Mouse (Mus musculus): Measurements from ENCODE around the gene Gse1.

Gene Gse1

DNA sequence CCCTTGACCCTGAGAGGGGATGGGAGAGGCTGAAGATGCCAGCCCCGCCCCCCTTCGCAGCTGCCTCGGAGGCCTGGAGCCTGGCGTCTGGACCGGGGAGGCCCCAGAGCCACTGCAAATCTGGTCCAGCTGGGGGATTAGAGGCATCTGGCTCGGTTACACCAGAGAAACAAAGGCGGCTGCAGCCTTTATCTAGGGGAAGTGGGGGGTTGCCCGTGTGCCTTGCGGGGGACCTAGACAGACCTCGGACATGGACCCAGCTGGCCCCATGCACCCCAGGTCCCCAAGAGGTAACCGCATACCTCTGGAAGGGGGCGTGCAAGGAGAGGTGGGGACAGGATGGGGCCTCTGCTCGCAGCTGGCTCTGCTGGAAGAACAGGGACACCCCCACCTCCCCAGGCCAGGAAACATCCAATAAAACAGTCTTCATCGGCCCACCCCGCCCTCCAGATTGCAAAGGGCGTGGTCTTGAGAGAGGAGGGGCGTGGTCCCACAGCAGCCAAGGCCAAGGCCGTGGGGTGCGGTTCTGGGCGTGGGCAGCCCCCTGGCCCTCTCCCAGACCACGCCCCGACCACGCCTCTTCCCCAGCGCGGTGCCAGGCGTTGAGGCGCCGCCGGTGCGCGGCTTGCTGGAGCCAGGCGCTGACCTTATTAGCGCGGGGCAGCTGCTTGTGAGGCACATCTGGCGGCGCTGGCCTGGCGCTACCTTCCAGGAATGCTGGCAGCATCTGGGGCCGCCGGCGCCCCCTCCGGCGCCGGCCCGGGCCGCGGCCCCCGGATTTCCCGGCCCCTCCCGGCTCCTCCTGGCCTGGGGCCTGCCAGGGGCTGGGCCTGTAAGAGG is 48.0 kb downstream of the Gse1 start:
- peak; percentile 50 to 58 for DNase-seq (ENCODE audit: low spot score in 2 of 2)

DNA sequence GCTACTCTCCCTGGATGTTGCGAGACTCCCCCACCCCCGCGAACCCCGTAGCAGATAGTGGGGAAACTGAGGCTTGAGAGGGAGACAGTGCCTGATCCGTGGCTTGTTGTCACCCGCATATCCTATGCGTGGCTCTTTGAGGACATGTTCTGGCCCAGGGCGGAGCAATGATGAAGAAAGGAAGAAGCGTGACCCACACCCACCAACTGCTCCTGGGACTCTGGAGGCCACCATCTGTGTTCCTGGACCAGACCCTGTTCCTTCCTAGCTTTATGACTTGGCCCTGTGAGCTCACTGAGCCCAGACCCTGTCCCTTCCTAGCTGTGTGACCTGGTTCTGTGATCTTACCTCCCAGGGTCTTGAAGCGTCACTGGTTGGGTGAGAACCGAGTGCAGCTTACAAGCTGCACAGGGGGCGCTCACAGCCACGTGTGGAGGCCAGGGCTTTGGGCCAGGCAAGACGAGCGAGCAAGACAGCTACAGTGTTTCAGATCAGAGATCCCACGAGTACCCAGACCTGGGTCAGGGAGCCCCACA is 48.7 kb downstream of the Gse1 start:
- peak in 1 of 2 experiments; percentile 36 for DNase-seq (ENCODE audit: low spot score in 2 of 2)

DNA sequence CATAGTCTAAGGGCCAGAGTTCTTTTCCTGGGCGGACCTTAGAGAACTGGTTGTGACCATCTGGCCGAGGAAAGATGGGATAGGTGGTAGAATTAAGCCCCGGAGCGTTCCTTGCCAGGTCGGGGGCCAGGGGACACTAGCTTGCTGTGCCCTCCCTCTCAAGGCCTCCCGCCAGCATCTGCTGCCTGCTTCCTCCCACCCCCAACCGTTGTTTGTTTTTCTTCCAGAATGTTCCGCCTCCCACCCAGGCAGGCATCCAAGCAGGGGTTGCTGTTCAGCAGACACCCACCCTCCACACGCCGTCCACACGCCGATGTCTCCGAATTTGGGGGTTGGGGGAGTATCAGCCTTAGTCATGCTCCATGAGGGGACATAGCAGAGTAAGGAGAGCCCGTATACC is 49.8 kb downstream of the Gse1 start:
- peak; percentile 44 to 65 for DNase-seq (ENCODE audit: low spot score in 2 of 2)

DNA sequence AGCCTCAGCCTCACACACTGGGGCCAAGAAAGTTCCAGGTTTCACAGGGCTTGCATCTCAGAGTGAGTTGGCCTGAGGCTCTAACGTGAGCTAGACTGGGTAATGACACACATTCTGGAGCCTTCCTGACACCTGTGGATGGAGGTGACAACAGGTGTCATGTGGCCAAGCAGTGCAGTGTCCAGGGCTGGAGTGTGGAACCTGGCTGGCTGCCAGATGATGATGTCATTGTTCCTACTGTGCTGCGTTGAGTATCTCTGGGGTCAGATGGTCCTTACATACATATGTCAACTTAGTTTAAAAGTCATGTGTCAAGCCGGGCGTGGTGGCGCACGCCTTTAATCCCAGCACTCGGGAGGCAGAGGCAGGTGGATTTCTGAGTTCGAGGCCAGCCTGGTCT is 51.2 kb downstream of the Gse1 start:
- DNase-seq (ENCODE audit: low spot score in 2 of 2) = peak; percentile 36 to 45

DNA sequence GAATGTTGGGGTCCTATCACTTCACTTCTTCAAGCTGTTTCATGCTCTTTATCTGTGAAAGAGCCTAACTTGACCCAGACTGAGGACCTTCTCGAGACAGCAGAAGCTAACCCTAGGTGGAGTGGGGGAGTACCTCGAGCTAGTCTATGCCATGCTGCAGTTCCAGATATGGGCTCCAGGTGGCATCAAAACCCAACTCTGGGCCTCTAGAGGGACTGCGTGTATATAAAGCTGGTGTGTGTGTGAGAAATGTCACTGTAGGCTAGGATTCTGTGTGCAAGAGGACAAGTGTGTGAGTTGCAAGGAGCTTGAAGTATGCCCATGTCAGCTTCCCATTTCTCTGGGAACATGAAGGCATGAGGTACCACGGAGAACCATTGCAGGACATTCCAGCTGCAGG is 53.2 kb downstream of the Gse1 start:
- peak; percentile 84 to 91 for DNase-seq (ENCODE audit: low spot score in 2 of 2)

DNA sequence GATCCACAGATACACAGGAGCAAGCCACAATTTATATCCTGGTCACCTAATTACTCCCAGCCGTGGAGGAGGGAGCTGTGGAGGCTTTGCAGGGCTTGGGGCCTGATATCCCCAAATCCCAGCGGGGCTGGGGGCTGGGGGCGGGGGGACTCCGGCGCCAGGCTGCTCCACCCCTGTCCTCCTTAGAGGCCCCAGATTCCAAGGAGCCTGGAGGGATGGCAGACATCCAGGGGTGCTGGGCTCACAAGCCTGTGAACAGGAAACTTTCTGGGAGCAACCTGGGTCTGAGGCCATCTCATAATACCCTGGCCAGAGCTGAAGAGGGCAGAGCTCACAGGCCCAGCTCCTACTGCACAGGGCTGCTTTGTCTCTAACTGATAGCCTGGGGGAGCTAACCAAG is 54.2 kb downstream of the Gse1 start:
- DNase-seq (ENCODE audit: low spot score in 2 of 2) = no peak

DNA sequence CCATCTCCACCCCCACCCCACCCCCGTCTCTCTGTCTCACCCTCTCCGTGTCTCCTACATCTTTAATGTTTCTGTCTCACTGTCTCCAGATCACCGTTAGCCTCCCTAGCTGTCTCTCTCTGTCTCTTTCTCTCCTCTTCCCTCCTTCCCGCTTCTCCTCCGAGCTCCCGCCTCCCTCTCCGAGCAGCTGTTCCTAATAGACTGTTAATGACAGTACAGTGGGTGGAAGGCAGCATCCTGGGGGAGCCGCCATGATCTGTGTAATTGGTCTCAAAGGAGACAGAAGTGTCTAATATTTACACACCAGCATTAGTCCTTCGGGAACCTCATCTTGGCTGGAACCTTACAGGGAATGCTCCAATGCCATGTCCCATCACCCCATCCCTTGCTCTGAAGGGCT is 56.0 kb downstream of the Gse1 start:
- peak in 1 of 2 experiments; percentile 62 for DNase-seq (ENCODE audit: low spot score in 2 of 2)

DNA sequence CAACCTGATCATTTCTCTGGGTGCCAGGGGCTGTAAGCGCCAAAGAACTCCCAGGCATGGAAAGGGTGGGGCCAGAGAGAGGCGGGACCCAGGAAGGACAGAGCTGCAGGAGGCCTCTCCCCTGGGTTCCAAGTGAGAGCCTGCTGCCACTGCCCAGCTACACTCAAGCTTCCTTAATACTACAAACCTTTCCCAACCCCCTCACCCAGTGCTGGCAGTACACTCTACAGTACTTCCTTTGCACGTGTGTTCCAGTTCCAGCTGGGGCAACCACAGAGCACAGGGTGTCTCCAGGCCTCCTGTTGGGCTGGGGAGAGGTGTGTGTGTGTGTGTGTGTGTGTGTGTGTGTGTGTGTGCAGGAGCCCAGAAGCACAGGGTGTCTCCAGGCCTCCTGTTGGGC is 56.8 kb downstream of the Gse1 start:
- no peak for DNase-seq (ENCODE audit: low spot score in 2 of 2)

DNA sequence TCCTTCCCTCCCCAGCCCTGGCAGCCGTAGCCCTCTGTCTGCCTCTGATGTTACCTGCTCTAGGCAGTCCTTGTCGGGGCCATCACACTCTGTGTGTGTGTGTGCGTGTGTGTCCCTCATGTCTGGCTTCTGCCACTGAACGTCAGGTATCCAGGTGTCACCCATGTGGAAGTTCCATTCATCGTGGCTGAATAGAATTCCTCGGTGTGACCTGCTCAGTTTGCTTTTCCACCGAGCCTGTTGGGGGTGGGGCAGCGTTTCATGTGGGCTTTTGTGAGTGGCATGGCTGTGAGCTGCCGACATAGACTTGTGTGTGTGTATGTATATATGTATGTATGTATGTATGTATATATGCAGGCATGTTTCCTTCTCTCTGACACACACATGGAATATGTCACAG is 57.6 kb downstream of the Gse1 start:
- DNase-seq (ENCODE audit: low spot score in 2 of 2) = no peak

DNA sequence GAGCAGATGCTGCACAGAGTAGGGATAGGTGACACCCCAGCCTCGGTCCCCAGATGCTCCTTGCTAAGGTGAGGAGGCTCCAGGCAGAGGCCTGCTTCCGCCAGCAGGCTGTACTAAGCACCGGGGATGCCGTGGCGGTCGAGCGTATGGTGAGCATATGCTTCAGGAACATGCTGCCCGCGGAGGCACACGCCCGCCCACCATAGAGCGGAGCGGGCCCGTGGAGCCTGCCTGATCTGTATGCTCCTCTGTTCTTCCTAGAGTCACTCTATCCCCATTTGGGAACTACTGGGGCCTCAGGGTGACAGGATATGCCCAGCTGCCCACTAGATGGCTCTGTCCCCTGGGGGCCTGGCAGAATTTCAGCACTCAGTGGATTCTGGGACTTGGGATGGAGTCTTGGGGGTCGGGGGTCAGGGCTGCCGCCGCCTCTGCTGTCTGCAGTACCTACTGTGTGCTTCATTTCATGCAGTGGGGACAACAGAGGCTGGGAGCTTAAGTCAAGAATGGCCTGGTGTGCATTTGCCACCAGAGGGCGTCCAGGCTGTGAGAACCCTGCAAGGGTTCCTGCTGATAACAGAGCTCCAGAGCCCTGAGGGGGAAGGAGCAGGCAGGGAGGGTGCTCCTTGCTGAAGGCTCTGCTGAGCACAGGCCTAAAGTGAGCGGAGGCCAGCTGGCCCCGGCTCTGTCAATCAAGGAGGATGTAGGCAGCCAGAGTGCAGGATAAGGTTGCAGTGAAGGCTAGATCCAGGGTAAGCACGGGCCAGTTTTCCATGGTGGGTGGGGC is 60.1 kb downstream of the Gse1 start:
- peak; percentile 76 to 80 for DNase-seq (ENCODE audit: low spot score in 2 of 2)

DNA sequence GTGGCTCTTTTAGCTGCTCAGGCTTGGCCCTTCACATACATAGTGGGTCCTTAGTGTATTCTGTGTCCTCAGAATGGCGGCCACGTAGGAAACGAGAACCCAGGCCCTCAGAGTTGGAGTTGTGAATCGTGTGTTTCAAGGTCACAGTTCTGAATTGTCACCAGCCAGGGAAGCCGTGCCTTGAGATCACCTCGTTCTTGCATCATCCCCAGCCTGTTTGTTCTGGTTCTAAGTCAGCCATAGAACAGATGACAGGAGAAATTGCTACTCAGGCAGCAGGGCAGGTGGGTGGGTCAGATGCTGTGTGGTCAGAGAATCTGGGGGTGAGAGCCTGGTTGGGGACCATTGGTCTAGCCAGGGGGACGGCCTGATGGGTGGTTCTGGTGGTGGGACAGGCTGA is 60.9 kb downstream of the Gse1 start:
- DNase-seq (ENCODE audit: low spot score in 2 of 2) = no peak

DNA sequence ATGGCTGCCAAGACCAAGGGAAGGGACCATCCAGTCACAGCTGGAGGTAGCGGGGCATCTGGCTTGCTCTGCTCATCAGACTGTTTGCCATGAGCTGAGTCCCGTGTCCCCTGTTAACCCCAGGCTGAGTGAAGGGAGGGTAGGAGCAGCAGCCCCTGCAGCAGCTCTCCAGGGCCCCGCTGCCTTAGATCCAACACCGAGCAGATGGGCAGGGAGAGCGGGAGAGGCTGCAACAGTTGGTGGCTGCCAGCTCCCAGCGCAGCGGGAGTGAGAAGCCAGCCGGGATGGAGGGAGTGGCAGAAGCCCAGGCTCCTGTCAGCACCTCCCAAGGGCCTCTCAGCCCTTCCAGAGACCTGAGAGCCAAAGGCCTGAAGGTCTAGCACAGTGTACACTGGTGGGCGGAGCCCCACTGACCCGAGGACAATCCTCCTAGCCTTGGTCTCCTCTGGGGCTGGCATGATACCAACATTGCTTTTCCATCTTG is 61.5 kb downstream of the Gse1 start:
- DNase-seq (ENCODE audit: low spot score in 2 of 2) = peak; percentile 87 to 90

DNA sequence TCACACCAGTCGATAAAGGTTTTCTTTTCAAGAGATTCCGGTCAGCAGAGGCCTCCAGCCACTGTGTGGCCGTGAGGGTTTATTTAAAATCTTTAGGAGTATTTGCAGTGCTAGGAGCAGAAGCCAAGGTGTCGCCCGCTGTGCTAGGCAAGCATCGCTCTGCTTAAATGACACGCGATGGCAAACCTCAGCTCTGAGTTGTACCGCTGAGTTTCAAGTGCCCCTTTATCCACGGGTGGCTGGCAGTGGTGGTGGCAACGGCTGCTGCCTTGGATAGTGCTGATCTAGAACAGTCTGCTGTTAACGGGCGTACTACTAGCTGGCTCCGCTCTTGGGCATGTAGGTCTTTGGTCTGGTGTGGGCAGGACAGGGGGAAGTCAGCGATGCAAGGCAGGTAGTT is 62.4 kb downstream of the Gse1 start:
- DNase-seq (ENCODE audit: low spot score in 2 of 2) = peak; percentile 28 to 30

DNA sequence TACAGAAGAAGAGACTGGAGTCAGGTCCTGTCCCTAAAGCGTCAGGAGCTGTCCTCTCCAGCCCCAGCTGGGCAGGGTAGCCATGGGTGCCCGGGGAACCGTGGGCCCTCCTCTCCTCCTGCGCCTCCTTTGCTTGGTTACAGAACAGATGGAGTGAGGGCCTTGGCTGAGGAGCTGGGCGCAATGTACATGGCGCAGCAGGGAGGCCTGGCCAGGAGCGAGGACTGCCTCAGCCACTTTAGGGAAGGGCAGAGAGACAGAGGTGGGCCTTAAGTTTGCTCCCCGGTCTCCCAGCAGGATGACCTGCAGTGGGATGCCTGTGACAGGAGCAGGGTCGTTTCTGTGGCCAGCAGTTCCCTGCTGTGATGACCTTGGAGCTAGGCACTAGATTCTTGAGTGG is 63.4 kb downstream of the Gse1 start:
- DNase-seq (ENCODE audit: low spot score in 2 of 2) = no peak

DNA sequence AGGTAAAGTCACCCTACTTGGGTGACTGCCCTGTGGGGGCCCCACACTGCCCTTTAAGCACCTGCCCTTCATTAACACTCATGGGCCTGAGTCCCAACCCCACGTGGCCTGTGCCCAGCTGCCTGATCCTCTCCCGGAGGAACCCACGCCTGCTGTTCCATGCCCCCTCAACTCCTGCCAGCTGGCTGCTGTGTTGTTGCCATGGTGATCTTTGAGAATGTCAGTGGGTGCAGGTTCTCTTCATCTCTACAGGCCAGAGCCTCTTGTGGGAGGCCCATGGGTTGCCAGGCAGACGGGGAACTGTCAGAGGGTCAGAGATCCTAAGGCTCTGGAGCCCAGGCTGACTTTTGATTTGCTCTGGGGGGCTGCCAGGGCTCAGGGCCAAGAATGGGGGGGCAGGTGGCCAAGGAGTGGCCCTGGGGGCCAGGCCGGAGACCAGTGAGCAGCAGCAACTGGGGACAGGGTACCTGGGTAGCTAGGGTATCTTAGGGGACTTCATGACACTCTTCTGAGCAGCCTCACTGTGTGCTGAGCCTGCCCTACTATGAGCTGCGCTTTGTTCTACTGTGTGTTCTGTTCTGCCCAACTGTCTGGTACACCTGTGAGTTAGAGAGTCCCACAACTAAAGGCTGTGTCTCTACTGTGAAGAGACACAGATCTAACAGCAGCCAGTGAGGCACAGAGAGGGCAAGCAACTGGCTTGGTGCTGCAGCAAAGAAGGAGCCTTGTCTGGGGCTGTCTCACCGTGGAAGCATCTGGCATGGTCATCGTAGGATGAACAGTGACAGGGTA is 64.3 kb downstream of the Gse1 start:
- DNase-seq (ENCODE audit: low spot score in 2 of 2) = peak; percentile 88 to 90

DNA sequence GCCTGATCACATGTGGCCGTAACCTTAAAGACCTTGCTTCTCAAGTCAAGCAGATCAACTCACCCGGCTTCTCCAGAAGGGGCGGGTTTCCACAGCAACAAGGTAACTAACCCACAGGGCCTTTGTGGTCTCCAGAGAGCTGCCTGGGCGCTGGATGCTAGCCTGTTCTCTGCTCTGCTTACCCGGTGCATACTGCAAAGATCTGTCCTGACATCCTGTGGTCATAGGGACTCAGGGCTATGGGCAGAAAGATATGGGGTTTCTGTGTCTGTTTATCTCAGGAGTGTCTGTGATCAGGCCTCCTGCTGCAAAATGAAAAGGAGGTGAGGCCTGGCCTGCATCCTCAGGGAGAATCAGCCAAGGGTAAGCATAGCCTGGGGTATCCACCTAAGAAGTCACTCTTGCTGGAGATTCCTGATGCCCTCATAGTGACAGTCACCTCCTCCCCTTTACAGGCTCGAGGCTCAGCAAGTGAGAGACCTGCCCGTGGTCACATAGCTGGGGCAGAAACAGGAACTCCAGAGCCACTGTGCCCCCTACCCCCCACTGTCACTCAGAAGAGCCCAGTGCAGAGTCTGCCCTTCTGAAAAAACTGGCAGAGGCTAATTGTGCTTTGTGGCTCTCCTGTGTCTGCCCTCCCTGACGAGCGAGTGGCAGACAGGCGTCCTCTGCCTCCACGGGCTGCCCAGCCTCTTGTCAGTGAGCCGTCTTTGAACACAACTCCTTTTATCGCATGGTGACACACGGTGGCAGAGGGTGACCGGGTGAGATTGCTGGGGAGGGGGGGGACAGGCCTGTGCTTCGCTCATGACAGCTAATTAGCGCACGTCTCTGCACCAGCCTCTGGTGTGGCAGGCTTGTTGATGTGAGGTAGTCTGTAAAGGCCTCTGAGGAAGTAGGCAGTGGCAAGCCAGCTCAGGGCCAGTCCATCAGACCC is 65.4 kb downstream of the Gse1 start:
- no peak for DNase-seq (ENCODE audit: low spot score in 2 of 2)

DNA sequence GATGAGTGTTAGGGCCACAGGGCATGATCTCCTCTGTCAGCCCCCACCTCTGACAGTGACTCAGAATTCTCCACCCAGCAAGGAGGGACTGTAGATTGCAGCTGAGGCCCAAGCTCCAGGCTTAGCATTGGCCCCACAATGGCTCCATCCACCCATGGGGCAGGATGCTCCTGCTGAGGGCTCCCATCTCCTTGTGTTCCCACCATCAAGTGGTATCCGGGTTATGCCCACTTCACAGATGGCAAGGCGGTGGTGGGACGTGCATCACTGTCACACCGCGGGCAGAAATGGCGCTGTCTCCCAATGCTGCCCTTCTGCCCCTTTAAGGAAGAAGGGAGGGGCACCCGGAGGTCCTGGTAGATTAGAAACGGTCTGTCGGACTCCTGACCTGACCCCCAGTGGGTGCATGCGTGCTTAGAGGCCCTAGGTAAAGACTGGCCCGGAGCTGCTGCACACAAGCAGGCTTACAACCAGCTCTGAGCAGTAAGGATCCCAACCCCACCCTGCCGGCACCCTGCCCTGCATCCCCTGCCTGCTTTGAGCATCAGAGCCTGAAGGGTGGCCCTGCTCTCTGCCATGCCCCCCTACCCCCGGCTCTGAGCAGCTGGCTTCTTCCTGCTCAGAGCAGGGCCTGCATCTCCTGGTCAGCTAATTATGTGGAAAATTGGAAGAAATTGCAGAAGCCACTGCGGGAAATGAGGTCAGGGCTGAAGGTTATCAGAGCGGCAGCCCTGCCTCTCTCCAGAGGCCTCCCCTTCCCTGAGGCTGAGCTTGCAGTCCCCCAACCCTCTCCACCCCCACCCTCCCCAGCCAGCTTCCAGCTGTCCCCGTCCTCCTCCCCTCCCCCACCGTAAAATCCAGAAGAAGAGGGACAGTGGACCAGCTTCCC is 67.0 kb downstream of the Gse1 start:
- DNase-seq (ENCODE audit: low spot score in 2 of 2) = no peak

DNA sequence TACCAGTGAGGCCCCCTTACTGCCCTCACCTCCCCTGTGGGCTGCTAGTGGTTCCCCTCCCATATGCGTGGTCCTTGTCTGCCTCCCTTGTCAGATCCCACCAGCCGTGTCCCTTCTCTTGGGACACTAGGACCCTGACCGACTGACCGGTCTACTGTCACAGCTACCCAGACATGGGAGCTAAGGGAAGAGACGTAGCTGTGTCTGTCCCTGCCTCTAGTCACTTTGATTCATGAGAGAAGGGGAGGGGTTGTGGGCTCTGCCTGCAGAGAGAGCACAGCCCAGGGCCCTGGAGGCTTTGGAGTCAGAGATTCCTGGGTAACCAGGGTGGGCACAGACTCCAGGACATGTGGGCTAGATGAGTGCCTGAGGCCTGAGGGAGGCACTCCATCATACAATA is 68.7 kb downstream of the Gse1 start:
- no peak for DNase-seq (ENCODE audit: low spot score in 2 of 2)

DNA sequence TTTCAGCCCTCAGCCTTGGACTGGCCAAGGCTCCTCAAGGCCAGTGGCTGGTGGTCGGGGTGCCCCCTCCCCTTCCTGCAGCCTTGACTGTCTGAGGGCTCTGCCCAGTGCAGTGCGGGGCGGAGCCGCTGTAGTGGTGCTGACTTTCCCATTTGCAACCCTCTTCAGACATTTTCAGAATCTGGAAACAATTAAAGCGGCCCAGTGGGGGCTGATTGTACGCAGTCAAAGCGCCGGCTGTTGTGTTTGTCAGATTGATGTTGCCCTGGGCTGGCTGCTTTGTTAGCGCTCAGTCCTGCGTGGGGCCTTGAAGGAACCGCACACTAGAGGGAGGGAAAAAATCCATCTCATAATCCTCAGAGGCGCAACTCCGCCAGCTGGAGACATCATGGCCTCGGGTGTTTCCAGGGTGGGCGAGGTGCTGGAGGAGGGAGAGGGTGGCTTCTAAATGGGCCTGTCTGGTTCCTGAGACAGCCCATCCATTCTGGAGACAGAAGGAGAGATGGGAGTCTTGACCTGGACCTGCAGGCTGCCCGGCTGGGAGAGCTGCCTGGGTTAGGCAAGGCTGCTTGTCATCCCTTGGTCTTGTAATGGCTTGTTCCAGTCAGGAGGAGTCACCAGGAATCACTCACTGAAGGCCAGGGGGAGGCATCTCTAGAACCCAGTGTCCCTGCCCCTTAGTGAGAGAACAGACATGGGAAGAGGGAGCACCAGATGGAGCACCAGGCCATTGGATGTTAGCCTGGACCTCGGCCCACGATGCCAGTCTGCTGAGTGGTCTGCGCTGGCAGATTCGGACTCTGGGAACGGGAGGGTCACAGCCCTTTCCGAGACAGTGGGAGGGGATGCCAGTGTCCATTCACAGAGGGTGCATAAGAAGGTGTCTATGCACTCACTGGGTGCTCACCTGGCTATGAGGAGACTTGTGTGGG is 70.6 kb downstream of the Gse1 start:
- DNase-seq (ENCODE audit: low spot score in 2 of 2) = no peak

Measured in right cerebral cortex, postnatal 10 days (tissue).